Mouse (Mus musculus) adrenal gland, adult (tissue): ENCODE measurements around the gene Klf13.

Experiments used
- DNase-seq, 2 experiments: peaks; one replicate each; pipeline ENCODE4 v3.0.0; 2022 to 2023; ENCODE audit warnings: low spot score in 1 of 2; ENCODE audit not compliant: inconsistent age in 2 of 2

Gene Klf13

DNA sequence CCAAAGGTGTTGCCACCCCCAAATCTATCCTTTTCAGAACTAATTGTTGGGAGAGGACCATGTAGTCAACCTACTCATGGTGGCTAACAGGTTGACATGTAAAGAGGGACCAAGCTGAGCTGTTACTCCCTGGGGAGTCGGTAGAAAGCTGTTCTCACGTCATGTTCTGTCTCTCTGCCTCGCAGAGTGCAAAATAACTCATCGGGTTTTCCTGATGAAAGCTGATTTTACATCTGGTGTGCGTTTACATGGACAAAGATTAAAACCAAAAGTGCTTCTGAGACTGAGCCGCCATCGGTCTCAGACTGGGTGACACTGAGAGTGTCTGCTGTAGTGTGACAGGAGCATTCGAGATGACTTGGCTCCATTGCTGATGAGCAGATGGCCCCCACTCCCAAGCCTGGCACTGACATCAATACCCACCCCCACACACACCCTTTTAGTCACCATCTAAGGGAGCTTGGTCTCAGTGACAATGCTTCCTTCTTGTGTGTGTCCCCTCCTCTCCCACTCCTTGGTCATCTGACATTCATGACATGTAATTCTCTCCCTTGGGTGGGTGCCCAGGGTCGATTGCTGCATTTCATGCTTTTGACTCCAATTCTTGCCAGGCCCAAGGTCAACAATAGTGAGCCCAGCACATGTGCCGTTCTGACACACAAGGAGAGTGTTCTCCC, 12.4 kb upstream of the Klf13 start:
- peak; percentile 49 to 93 for DNase-seq

DNA sequence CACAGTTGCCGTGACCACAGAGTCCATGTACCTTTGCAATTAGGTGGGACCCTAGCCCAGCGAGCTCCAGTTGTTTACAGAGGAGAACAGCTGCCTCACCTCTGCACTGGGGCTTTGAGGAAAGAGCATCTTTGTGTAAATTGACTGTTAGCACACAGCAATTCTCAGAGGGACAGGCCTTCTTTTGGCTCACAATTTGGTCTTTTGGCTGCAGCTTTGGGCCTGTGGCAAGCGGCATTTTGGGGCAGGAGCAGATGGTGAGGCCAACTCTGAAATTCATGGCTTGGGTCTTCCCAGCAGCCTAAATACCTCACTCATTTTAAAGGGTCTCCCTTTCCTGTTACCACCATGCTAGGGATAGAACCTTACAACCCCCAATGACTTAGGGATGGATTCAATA, 10.5 kb upstream of the Klf13 start:
- DNase-seq: no peak

DNA sequence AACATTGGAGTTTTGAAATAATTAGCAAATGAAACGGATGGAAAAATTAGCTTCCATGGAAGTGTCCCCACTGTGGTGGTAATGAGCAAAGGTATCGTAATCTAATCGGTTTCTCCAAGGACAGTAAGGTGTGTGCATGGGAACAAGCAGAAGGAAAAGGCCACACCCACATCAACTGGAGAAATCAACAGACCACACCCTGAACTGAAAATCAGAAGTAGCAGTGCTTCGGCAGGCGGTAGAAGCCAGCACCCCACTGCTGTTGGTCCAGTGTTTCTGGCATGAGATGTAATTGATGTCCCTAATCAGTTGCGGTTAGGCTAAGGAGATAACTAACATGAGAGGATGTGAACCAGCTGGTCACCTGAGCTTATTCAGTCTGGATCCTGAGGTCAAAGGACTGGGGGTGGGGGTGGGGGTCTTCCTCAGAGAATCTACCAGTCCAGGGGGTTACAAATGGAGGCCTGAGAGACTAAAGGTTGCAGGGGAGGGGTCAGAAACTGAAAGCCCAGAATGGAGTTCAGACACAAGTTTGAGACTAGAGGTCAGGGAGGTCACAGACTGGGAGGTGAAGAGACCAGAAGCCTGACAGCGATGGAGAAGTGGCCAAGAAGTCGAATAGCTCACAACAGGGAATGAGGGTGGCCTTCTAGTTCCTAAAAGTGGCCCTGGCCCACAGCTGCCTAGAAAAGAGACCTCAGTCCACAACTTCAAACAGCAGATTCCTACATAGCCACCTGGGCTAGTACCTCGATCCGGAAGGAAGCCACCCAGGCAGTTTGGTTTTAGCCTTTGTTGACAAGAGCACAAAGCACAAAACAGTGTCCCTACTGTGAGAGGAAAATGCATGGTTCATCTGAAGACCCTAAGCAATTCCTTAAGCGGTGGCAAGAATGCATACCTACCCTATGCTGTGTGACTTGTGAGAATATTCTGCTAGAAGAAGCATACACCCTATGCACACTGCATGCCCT, 9.1 kb upstream of the Klf13 start:
- DNase-seq: no peak

DNA sequence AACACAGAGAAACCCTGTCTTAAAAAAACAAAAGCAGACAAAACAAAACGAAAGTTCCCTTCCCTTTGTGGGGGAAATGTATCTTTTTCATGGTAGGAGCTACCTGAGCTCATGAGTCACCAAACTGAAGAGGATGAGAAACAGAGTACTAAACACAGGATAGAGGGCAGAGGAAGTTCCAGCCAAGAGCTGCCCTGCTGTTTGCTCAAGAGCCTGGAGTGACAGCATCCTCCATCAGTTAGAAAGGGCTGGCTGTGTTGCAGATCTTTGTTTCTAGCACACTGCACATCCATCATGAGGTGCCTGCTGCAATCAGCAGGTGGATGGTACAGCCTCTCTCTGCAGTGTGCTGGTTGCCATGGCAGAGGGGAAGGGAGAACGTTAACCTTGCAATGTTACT, 5.2 kb upstream of the Klf13 start:
- no peak for DNase-seq

DNA sequence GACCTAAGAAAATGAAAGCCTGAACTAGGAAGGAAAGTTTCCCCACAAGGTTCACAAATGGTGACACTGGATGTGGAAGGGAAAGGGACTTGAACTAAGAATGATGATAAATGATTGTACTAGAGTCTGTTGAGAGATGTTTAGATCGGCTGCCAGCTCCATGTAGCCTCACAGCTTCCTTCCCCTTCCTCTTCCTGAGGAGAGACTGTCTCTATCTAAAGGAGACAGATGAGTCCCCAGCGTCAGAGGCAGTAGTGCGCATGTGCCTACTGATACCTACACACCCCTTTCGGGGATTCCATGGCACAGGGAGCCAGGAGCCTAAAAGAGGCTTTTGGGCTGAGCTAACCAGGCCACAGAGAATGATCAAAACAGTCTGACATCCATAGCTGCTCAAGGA, 2.8 kb upstream of the Klf13 start:
- DNase-seq: peak; percentile 15 to 43

DNA sequence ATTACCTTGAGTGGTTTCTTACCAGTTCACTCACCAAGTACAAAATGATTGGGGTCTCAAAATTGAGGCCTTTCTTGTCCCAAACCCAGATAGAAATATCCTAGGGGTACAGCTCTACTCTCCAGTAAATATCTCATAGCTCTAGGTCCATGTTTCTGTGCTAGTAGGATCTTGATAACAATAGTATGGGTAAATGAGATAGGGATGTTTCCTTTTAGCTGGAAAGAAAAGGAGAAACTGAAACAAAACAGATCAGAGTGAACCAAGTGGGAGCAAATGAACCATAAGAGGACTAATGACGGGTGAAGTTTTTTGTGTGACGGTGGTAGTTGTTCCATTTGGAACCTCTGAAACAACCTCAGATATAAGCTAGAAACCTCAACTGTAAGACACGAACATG, 2.3 kb upstream of the Klf13 start:
- no peak for DNase-seq

DNA sequence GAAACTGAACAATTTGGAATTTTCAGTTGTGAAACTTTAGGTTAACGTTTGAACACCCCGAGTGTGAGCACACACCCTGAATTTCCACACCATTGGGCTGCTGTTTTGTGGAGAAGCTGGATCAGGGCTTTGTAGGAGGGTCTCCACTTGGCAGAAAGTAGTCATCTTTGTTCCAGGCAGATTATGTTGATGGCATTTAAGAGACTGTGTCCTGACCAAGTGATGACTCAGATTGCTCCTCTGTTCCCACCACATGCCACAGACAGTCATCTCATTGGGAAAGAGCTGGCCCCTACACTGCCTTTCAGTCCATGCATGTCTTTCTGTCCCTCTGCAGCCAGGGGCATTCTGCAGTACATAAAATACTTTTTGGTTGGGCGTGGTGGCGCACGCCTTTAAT, 1.6 kb upstream of the Klf13 start:
- peak; percentile 62 to 71 for DNase-seq

DNA sequence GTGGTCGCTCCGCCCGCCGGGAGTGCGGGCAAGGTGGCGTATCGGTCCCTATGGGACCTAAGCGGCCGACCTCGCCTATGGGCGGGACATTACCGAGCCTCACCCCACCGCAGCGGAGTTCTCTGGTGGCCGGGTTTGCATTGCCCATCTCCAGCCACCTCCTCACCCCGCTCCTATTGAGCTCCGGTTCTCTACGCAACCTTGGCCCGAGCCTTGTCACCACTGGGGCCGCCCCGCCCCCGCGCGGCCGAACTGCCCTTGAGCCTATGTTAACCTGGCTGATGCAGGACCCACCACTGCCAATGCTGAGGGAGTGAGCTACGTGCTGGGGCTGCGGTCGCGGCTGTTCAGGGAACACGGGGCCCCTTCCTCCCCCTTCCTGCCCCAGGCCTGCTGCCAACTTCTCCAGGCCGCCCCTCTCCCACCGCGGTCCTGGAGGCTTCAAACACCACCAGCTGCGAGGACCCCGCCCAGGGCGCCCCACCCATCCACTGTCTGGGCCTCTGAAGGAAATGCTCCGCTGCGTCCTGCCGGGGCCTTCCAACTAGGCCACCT, 759 bp upstream of the Klf13 start:
- DNase-seq: peak in 1 of 2 experiments; percentile 92

DNA sequence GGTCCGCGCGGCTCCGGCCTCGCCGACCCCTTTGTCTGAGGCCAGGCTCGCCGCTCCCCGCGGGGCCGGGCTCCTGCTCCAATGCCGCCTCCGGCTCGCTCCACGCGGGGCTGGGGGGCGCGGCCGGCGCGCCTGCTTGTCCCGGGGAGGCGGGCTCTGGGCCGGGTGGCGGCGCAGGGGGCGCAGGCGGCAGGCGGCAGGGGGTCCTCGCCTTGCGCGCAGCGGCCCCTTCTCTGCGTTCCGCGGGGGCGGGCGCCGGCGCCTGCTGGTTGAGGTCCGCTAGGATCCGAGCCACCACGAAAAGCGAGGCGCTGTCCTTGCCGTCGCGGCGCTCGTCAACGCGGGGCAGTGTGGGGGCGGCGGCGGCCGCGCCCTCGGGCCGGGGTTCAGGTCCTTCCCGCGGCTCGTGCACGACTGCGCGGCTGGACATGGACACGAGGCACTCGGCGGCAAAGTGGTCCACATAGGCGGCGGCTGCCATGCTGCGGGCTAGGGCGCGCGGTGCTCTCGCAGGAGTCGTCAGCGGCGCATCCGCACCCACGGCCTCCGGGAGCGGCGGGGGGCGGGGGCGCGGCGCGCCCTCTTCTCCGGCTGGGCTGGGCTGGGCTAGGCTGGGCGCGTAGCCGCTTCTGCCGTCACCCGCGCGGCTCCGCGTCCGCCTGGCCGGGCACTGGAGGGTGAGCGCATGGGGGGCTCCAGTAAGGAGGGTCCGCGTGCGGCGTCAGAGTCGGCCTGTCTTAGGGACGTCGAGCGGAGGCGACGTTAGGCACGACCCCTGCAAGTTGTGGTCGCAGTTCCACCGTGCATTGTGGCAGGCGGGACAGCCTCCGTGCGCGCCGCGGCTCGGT, 425 bp downstream of the Klf13 start:
- DNase-seq: no peak

DNA sequence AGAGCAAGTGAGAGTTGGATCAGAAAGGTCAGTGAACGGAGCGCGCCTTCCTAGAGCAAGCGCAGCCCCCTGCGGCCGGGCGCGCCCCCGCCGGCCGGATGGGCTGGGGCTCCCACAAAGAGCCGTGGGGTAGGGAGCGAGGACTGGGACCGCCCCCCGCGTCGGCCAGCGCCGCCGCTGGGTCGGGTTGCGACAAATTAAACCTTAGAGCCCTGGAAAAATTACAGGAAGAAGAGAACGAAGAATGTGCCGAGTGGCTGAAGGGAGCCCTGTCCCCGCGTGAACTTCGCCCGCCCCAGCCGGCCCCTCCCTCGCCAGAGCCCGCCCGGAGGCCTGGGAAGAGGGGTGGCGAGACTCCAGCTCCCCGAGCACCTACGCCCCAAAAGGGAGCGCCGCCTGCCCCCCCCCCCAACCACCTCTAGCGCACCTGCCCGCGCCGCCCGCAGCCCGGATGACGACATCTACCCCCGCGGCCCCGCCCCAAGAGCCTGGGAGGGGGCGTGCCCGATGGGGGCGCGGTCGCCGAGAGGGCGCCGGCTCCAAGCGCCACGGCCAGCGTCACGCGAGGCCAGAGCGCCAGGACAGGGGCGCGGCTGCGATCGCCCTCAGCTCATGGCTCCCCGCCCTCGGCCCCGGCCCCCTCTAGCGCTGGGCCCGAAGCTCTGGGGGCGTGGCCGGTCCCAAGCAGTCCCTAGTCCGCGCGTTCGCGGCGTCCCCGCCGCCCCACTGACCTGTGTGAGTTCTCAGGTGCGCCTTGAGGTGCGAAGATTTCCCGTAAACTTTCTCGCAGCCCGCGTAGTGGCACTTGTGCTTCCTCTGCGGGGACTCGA, 1.3 kb downstream of the Klf13 start:
- DNase-seq: peak; percentile 95 to 96

DNA sequence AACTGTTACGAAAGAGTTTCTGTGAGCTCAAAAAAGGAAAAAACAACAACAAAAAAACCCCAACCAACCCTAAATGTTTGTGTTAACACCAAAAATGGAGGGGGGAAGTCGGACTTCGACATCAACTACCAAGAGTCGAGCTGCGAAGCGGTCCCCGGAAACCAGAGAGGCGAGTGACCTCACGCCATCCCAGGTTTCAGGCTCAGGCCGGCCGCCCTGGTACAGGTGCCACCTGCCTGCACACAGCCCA, 1.8 kb downstream of the Klf13 start:
- no peak for DNase-seq

DNA sequence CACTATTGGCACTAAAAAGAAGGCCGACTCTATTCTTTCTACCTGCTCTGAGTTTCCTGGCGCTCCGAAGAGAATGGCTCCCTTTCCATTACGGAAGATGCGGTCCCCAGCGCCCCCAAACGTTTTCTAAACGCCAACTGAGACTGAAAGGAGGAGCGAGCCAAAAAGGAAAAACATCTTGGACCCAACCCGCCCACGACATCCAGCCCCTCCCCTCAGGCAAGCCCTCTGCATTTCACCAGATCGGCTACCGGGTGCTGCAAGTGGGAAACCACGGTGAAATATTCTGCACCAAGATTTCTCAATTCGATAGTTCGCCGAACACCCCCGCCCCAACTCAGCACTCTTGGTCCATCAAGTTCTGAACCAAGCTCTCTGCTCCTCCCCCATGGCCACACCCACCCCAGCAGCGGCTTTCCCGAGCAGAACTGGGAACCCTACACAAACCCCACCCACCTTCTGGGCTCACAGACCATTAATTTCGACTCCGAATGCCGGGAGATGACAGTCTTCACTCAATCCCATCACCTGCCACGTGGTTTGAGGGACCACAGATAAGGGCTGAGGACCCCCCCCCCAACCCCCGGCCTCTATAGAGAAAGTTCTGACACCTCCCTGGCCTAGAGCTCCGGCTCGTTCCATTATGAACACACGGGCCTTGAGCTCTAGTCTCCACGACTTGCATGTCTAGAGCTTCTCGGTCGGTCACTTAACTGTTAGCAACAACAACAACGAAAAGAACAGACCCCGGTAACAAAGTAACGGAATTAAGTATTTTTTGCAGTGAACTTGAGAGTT, 2.3 kb downstream of the Klf13 start:
- peak; percentile 90 to 97 for DNase-seq

DNA sequence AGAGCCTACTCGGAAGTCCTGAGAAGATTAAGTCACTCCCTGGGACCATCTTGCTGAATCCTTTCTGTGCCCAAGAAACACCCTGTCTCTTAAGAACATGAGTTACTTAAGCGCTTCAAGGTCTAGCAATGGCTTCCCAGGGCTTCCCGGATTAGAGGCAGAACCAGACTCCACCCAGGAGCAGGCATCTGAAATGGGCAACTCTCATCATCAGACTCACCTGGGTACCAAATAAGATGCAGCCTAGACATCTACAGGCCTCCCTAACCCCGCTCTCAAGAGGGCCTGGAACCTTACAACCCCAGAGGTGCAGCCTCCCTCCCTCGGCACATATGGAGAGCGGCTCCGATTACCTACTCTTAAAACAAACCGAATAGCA, 2.9 kb downstream of the Klf13 start:
- no peak for DNase-seq

DNA sequence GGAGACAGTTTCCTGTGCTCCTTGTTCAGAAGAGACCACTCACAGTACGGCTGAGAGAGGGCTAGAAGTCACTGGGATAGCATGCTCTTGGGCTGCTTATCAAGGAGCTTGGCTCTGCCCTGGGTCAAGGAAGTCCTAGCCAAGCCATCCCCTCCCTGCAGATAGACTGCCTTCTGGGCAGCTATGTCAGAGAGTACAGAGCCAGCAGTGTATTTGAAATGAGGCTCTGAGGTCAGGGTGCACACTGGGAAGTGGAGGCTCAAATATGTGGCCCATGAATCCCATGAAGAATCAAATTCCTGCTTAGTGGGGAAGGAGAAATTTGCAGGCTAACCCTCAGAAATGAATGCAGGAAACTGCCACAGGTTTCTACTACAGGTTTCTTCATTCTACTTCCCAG, 4.2 kb downstream of the Klf13 start:
- DNase-seq: peak; percentile 25 to 64

DNA sequence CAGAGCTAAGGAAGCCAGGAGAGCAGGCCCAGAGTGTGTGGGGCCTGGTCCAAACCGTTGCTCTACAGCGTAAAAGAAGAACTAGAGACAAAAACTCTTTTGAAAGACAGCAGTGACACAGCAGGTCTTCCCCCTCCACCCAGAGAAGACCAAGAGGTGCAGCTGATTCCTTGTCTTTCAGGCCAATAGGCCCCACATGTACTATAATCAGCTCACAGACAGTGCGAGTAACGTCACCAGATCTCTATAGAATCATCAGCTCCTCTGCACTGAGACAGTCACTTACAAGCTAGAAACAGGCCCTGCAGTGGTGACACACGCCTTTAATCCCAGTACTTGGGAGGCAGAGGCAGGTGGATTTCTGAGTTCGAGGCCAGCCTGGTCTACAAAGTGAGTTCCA, 4.8 kb downstream of the Klf13 start:
- DNase-seq: peak in 1 of 2 experiments; percentile 38

DNA sequence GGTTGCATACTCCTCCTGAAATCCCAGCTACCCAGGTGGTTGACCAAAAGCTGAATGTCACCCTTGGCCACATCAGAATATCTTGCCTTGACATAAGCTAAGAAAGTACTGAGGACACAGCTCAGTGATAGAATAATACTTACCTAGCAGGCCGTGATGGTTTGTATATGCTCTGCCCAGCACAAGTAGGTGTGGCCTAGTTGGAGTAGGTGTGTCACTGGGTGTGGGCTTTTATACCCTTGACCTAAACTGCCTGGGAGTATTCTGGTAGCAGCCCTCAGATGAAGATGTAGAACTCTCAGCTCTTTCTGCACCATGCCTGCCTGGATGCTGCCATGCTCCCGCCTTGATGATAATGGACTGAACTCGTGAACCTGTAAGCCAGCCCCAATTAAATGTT, 6.3 kb downstream of the Klf13 start:
- peak in 1 of 2 experiments; percentile 24 for DNase-seq

DNA sequence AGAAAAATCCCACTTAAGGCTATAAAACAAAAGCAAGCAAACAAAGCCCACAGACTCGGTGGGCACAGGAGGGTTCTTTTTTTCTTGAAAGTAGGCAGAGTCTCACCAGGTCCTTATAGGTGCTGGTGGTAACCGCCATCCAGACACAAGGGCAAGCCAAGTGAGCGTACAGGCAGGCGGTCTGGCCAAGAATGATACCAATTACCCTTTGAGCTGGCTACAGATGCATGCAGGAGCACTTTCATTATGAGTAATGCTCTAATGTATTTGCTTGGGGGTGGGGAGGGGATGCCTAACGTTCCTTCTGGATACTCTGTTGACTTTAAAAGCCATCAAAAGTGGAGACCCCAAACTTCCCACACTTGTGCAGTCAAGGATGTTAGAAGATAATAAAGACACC, 7.9 kb downstream of the Klf13 start:
- peak in 1 of 2 experiments; percentile 11 for DNase-seq

DNA sequence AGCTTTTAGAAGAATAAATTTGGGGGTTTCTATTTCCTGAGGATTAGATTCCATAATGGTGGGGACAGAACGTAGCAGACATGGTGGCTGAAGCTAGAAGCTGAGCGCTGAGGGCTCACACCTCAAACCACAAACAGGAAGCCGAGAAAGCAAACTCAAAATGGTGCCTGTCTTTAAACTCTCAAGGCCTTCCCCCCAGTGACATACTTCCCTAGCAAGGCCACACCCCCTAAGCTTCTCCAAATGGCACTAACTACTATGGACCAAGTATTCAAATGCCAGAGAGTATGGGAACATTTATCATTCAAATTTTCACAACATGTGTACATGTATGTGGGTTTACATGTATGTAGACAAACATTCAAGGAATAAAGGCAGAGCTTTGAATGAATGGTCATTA, 8.6 kb downstream of the Klf13 start:
- peak in 1 of 2 experiments; percentile 48 for DNase-seq

DNA sequence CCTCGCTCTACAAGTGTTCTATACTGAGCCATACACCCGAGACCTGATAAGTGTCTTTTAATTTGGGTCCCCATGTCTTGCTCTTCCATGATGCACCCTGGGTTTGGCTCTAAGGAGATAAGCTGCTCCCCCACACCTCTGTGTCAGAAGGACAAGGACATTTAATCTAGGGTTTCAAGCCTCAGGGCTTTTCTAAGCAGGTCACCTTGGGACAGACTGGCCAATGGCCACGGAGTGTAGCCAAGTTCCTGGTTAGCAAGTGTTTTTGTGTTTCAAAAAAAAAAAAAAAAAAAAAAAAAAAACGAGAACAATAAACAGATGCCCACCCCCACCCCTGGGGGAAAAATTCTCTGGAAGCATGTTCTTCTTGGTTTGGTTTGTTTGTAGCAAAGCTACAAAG, 9.6 kb downstream of the Klf13 start:
- peak; percentile 56 to 86 for DNase-seq

DNA sequence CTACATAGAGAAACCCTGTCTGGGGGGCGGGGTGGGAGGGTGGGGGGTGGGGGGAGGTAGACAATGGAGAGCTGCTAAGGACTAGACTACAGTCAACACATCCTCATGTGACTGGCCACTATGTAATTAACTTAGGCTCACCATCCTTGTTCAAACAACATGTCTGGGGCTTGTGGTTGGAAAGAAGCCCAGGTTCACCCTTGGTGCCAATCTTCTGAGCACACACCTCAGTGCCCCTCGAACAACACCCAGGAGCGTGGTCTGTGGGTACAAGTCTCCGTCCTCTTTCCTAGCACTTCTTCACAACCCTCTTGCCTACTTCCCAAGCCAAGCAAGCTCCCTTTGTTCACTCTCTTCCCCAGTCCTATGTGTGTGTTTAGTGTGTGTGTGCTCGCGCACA, 11.6 kb downstream of the Klf13 start:
- DNase-seq: peak; percentile 8 to 32
